Mouse (Mus musculus): ENCODE measurements around the gene Igf2bp2.
A peak's percentile ranks its signal among the peaks of the same experiment; 100 is the strongest.

Igf2bp2 gene

DNA sequence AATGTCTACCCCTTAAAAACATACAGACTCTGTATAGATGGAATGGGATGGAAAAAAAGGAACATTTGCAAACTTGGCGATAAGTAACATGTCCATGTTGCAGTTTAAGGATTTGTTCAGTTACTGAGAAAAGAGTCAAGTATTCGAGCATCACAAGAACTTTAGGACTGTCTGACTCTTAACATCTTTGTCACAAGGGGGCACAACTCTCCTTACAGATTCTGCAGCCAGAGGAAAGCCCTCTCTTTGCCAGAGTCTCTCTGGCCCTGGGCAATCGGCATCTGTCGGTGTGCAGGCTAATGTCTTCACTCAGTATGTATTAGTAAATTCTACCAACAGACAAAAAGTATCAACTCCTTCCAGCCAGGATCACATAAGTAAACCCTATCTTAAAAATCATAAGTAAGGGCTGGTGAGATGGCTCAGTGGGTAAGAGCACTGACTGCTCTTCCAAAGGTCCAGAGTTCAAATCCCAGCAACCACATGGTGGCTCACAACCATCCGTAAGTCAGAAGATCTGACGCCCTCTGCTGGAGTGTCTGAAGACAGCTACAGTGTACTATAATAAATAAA, 57.0 kb downstream of the Igf2bp2 start:
- peak; percentile 17 for DNase-seq (ENCODE audit: low read depth, low spot score)

DNA sequence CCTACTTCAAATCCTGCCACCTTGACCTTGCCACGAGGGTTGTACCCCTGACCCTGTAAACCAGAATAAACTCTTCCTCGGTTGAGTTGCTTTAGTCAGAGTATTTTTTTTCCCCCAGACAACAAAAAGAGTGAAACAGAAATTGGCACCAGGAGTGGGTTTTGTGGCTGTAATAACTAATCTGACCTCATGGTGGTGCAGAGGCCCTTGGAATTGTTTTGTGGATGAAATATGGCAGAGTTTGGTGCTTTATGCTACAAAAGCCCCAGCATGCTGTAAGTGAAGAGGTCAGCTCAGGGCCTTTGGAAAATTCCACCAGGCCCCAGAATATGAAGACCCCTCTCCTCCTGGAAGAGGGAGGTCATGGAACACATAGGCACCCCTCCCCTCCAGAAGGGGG, 63.0 kb downstream of the Igf2bp2 start:
- DNase-seq (ENCODE audit: low read depth, low spot score): no peak

DNA sequence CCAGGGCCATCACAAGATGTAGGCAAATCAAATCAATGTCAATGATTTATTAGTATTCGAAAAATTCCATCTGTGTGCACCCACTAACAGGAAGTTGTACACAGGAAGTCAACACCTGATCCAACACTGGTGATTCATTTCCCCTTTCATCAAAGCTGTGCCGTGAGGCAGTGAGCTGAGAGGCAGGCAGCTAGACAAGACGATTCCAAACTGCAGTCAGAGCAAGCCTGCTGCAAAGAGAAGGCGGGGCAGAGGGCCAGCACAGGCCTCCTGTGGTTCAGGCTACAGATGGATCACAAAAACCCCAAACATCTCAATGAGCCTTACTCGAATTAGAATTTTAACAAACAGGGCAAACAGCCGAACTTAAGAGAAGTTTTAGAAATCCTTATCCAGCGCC, 65.4 kb downstream of the Igf2bp2 start:
- peak; percentile 15 for DNase-seq (ENCODE audit: low read depth, low spot score)

DNA sequence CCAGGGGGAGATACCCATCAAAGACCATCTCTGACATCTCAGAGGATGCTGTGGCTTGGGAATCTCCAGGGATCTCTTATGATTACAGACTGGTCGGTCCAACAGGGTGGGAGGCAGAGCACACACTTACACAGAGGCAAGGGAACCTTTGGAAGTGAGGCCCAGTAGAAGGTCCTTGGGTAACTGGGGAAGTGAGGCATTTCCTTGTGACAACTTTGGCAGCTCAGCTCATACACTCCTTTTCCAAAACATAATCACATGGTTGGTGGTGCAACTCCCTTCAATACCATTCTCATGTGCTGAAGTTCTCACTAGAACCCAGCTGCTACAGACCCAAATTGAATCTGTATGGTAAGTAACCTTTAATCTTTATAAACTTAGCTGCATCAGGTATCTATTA, 67.3 kb downstream of the Igf2bp2 start:
- no peak for DNase-seq (ENCODE audit: low read depth, low spot score)

DNA sequence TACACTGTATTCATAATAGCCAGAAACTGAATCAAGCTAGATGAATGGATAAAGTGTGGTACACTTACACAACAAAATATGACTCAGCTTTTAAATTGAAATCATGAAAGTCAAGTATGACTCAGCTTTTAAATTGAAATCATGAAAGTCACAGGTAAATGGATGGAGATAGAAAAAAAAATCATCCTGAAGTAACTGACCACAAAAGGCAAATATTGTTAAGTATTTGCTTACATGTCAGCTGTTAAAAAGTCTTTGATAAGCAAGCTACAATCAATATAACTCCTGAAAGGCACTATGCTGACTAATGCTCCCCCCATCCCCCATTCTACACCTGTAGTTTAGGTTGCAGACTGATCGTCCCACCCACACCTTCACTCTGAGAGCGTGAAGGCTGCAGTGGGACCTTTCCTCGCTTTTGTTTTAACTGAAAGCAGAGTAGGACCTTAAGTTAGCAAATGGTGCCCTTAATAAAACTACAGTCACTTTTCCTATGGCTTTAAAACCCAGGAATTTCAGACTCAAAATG, 71.8 kb downstream of the Igf2bp2 start:
- no peak for DNase-seq (ENCODE audit: low read depth, low spot score)

DNA sequence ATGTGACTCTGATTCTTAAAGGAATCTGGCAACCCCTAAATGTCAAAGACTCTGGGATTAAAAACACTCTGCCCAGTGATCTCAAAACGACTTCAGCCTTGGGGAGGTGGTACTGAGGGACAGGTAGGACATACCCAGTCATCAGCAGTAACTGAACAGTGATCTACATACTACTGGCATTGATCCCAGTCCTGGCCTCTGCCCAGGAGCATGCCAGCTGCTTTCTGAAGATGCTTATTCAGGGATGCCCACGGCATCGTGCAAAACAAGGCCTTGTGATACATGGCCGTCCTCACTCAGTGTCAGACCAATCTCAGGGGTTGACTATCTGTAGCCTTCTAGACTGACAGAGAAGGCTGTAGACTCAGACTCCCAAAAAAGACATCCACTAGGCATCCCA, 77.7 kb downstream of the Igf2bp2 start:
- DNase-seq (ENCODE audit: low read depth, low spot score): no peak

DNA sequence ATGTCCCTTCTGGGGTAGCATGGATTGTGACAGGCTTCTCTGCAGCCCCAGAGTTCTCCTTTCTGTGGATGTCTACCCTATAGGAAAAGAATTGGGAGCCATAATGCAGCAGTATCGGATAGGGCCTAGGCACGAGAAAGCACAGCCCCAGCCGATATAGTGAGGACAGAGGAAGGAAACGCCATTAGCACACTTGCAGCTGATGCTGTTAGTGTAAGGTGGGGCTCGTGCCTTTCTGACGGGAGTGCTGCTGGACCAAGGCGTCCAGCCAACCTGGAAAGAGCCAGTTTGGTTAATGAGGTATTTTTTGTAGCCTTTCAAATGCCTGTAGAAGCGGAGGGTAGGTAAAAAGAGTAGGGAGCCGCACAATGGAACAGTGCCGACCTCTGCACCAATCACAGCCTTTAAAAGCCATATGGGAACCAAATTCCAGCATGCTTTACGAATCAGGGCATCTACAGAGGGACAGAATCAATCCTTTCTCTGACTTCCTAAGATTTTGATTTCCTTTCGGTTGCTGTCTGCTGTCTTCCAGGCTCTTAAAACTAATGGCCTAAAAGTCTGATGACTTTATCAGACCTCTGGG, 82.9 kb downstream of the Igf2bp2 start:
- DNase-seq (ENCODE audit: low read depth, low spot score): no peak

DNA sequence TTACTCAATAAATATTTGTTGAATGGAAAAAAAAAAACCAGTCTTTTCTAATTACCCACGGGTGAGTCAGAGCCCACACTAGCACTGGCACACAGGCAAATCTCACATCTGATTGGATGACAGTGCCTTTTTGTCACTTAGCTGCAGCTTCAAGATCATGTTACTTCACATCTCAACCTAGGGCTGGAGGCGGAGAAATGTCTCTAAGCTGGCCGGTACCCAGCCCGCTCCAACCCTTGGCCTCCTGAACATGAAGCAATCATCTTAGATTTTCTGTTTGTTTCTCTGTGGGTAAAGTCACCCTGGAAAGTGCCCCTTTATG, 86.5 kb downstream of the Igf2bp2 start:
- DNase-seq (ENCODE audit: low read depth, low spot score): peak; percentile 26

DNA sequence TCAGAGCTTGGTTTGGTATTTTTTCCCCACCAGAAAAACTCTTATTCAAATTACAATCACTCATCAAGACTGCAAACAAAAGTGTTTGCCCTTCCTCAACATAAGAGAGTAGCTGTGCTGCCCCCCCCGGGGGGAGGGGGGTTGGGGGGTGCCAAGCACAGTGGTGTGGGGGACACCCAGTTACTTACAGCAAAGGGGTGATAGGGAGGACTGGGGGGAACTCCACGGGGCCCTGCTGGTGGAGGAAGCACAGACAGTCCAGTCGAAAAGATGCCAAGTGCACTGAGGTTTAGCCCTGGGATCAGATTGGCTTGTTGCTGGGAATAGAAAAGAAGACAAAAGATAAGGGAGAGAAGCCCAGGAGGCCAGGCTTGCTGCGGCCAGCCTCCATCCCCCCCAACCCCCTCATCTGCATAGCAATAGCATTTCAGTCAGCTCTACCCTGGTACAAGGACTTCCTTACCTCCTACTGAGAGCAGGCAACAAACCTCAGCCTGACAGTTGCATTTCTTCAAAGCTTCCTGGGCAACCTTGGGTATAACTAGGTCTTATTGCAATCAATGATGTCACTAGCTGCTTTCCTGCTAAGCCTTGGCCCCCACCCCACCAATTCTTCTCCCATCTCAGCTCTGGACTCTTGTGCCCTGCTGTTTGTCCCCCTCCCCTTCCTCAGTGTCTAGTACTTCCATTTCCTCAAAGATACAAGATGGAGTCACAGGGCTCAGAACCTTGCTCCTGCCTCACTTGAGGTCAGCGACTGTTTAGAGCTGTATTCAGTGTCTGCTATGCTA, 87.1 kb downstream of the Igf2bp2 start:
- no peak for DNase-seq (ENCODE audit: low read depth, low spot score)

DNA sequence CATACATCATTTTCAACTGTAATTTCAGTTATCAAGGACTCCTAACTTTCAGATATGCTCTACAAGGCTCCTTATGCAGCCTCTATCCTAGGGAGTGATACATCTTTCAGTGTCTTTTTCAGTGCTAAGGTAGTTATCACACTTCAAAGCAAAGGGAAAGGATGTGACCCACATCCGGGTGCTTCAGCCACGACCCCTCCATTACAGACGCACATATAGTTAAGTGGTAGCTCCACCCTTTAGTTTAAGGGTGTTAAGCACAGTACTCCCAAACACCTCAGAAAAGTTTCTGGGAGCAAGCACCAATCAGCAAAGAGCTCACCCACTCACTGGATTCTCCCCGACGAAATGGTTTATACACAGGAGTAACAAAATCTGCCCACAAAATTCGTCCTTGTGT, 88.0 kb downstream of the Igf2bp2 start:
- DNase-seq (ENCODE audit: low read depth, low spot score): no peak

DNA sequence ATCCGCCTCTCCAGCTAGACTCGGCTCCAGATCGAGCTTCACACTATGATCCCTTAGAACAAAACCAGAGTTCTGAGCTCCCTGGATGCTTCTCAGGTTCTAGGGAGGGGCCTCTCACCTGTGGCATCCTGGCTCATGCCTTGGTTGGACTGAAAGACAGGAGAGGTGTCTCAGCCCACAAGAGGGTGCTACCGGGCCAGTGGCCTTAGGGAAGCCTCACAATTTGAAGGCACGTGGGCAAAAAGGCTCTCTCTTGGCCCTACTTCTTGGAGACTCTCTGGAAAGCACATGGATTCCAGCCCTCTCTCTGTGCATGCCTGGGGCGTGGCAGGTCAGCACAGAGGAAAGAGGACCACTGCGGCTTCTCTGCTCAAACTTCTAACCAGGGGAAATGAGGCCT, 91.7 kb downstream of the Igf2bp2 start:
- no peak for DNase-seq (ENCODE audit: low read depth, low spot score)

DNA sequence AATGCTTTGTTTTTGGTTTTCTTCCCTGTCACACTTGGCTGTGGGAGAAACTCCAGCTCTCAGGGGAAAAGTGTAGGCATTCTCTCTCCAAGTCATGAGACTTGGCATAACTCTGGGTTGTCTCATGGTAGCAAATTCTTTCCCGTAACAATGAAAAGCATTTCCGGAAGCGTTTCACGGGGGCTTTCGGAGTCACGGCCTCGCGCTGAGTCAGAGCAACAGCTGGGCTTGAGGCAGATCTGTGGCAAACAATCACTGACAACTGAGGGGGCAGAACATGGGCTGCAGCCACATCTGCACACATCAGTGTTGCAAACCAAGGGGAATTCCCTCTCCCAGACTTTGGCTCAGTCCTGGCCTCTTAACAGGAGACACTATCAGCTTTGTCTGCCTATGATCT, 95.7 kb downstream of the Igf2bp2 start:
- DNase-seq (ENCODE audit: low read depth, low spot score): peak; percentile 53

DNA sequence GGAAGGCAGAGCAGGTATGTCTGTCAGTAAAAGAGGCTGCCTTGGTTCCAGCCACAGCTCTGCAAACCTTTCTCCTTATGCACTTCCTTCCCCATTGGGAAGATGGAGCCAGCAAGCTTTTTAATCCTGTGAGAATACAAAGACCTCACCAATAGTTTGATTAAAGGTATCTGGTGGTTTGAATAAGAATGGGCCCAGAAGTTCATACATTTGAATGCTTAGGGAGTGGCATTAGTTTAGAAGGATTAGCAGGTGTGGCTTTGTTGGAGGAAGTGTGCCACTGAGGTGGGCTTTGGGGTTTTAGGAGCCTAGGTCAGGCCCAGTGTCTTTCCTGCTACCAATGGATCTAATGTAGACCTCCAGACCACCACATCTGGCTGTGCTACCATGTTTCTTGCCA, 97.6 kb downstream of the Igf2bp2 start:
- DNase-seq (ENCODE audit: low read depth, low spot score): no peak

DNA sequence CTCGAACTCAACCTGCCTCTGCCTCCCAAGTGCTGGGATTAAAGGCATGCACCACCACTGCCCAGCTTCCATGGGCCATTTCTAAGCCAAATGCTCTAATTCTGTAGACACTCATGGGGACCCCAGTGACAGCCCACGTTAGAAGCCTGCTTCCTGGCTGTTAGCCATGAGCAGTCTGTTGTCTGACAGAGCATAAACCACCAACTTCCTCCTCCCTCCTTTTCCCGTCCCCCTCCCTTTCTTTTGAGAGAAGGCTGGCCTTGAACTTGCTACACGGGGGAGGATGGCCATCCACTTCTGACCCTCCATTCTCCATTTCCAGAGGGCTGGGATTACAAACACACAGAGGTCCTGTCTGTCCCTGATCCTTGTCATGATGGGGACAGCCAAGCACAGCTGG, 100.8 kb downstream of the Igf2bp2 start:
- no peak for DNase-seq (ENCODE audit: low read depth, low spot score)

DNA sequence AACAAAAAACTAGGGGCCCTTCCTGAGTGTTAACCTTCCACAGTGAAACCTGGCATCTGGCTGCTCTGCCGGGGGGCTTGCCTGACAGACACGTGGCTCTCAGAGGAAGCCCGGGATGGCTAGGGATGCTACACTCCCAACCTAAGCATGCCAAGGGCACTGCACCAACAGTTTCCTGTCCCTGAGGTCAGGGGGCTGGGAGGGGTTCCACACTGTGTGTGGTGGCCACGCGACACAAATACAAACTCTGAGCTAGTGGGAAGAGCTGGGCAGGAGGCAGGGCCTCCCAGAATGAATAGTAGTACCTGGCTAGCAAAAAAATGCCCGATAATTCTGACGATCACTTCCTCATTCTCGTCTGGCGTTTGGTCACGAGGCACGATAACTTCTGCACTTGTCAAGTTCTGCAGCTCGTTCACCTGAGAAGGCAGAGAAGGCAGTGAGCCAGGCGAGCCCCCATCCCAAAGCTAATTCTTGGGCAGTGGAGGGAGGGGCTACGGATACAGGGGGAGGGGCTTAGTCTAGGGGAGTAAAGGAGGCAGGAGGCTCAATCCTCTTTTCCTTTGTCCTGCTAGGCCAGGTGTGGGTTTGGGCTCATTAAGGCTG, 101.4 kb downstream of the Igf2bp2 start:
- DNase-seq (ENCODE audit: low read depth, low spot score): no peak

DNA sequence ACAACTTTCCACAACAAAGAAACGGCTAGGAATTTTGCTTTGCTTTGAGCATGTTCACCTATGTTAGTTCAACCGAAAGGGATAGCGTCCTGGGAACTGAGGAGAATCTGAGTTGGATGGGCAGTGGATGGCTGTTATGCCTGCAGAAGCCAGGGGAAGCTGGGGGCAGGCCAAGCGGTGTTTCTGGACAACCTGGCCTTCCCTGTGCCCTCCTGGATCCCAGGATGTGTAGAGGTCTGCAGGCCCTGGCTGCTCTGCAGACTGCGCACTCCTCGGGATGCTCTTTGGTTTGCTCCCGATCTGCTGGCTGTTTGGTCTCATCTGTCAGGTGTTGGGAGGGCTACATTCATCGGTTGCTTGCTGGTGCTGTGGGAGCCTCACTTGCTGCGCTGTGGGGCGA, 102.7 kb downstream of the Igf2bp2 start:
- no peak for DNase-seq (ENCODE audit: low read depth, low spot score)

DNA sequence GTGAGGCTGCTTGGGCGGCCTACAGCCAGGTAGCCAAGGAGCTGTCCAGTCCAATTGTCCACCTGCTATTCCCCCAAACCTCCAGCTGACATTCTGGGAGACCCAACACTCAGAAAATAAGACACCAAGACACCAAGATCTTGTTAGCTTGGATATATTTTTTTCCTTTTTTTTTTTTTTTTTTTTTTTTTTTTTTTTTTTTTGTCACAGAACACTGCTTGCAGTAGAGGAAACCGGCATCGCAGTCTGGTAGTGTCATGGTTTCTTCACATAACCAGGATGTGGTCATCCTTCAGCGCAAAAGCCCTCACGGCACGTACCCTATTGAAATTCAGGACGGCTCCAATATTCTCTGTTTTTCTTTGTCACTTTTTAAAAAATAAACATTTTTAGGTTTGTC, 104.2 kb downstream of the Igf2bp2 start:
- DNase-seq (ENCODE audit: low read depth, low spot score): no peak

DNA sequence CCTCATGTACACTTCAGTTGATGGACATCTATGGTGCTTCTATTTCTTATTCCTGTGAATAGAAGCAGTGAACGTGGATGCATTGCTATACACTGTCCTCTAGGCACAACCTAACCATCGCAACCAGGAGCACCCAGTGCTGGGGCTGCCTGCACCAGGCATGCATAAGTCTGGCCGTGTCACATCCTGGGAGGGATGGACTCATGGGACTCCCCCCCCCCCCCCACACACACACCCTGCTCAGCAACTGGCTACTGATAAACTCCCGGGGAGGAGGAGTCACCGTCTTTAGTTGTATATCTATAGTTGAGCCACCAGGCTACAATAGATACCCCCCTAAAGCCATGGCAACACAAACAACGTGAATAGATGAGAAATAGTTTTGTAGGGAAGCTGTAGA, 105.6 kb downstream of the Igf2bp2 start:
- DNase-seq (ENCODE audit: low read depth, low spot score): no peak

DNA sequence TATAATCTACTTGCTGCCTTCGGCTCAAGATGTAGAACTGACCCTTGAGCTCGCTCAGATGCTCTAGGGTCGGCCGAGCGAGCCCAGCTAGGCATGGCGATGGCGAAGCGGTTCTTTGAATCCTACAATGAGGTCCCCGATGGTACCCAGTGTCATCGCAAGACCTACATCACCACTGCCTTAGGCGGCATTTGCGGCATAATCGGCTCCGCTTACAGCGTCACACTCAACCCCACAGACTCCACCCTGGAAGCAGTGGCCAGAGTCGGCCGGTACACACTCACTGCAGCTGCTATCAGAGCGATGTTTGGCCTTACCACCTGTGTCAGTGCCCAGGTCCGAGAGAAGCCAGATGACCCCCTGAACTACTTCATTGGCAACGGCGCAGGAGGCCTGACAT, 109.7 kb downstream of the Igf2bp2 start:
- no peak for DNase-seq (ENCODE audit: low read depth, low spot score)

DNA sequence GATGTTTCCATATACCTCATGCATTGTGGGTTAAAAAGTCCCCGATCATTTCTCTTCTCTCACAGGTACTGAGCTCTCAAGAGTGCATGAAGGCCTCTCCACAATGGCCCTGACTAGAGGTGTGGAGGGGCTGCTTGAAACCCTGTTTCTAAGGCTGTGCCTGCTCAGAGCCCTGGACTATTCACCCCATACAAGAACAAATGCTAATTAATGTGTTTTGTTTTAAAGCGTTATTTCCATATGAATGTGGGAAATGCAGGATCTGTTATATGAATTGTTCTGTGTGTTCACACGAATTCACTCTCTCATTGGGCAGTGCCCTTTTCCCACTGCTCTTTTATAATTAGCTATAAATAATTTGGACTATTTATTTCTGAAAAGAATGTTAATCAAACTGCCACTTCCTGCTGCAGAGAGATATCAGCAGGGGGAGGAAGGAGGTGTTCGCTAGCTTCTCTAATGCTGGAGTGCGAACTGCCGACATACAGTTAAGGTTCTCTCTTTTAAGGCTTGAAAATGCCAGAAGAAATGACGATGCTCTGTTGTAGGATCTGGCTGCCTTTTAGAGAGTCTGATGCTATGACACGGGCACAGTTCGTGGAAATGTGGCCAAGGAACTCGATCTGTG, 116.2 kb downstream of the Igf2bp2 start:
- no peak for DNase-seq (ENCODE audit: low read depth, low spot score)

DNA sequence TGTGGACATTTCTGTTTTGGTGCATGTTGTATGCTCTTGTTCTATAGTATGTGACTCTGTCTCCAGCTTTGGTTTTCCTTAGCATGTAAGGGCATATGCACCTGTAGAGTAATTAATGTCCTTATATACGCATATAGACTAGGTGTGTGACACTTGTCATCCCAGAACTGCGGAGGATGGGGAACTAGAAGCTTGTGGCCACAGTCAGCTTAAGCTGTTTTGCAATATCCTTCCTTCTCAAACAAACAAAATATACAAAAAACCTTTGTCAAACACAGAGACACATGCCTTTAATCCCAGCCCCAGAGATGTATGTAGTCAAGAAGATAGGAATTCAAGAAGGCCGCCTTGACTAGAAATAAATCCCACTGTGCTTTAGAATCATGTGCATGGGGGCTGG, 117.2 kb downstream of the Igf2bp2 start:
- no peak for DNase-seq (ENCODE audit: low read depth, low spot score)

DNA sequence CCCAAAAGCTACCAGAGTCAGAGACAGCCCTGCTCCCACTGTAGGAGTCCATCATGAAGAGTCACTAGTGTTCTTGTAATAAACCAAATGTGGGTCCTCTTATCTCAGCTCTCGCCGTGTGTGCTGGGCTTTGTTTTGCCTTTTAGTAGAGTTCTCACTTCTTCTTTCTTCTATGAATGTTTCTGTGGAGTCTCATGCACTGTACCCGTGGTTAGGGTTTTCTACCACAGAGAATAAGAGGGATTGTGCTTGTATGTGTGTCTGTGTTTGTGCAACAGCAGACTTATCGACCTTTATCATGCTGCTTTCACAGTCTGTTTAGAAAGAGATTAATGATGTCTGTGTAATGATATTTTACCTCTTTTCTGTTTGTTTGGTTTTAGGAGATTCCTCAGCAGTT, 119.3 kb downstream of the Igf2bp2 start:
- DNase-seq (ENCODE audit: low read depth, low spot score): no peak

Data from brain, adult 2 months (tissue).